In the genomic region with DNA sequence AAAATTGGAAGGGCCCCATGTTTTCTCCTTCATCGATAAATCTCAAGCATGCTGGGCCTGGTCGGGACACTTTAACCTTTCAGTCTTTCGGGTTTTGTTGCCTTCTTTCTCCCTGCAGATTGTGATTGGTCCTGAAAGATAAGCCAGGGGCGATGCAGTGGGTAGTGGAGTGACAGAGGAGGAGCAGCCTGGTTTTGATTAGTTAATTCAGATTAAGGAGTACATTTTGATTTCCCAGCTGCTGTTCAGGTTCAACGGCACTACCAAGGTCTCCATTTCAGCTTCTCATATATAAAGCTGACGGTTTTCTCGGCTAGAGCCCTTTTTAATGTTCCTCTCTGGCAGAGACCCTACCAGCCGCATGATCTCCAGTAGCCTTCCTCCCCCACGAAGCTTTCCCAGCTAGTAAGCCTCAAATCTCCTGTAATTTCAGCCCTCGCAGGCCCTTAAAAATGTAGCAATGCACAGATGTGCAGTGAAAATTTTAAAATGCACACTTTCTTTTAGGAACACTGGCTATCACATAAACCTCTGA, we compare ENCODE assay signal across 26 mouse cellular contexts.
DNase-seq lines count a peak whose midpoint lies in the region; ATAC-seq and TF ChIP-seq lines count a peak whose summit lies in the region.
"Had no signal": no experiment of that assay in that cellular context is flagged by ENCODE, and none has a peak within 500 bp of the region (broad histone marks: within the 10 kb centered on the region; RNA-seq: fewer than 3 reads in every experiment).

No protein-coding gene starts in this region.

- H3K4me1 ChIP-seq in hindbrain, embryonic 11.5 days (replicated peaks; ENCODE audit: control insufficient read depth, insufficient read depth, low read length): no peaks in the 10 kb centered on the region; the same call in 1 of the 2 replicates
- no peaks in the 10 kb centered on the region for H3K4me1 ChIP-seq in hindbrain, embryonic 10.5 days (replicated peaks)
- no peaks in the 10 kb centered on the region for H3K4me1 ChIP-seq in kidney, postnatal 0 days (replicated peaks; ENCODE audit: insufficient read depth, low read length)
- 0 out of 2 replicates have a peak, but pooled peaks cover 5% of the 10 kb centered on the region for H3K4me1 ChIP-seq in embryonic facial prominence, embryonic 12.5 days
- no peaks in the 10 kb centered on the region for H3K4me1 ChIP-seq in forebrain, embryonic 12.5 days
- H3K4me1 ChIP-seq: forebrain, embryonic 10.5 days; liver, embryonic 12.5 days had no signal

- no peak overlapping the region for H3K9ac ChIP-seq in hindbrain, embryonic 11.5 days (ENCODE audit: low read depth, low read length)
- no peak overlapping the region for H3K9ac ChIP-seq in kidney, postnatal 0 days (ENCODE audit: low read depth, low read length)
- H3K9ac ChIP-seq in embryonic facial prominence, embryonic 12.5 days: no peak overlapping the region
- H3K9ac ChIP-seq in forebrain, embryonic 12.5 days: no peak overlapping the region
- H3K9ac ChIP-seq: hindbrain, embryonic 12.5 days; liver, embryonic 12.5 days; liver, postnatal 0 days had no signal

- no peaks in the 10 kb centered on the region for H3K36me3 ChIP-seq in hindbrain, embryonic 11.5 days (ENCODE audit: control insufficient read depth, insufficient read depth, low read length)
- no peaks in the 10 kb centered on the region for H3K36me3 ChIP-seq in hindbrain, embryonic 10.5 days
- no peaks in the 10 kb centered on the region for H3K36me3 ChIP-seq in kidney, postnatal 0 days (ENCODE audit: insufficient read depth, low read length)
- no peaks in the 10 kb centered on the region for H3K36me3 ChIP-seq in embryonic facial prominence, embryonic 12.5 days
- no peaks in the 10 kb centered on the region for H3K36me3 ChIP-seq in forebrain, embryonic 12.5 days (replicated peaks)
- H3K36me3 ChIP-seq: forebrain, embryonic 10.5 days; hindbrain, embryonic 12.5 days; liver, embryonic 12.5 days had no signal

- no peak overlapping the region for H3K4me2 ChIP-seq in hindbrain, embryonic 11.5 days (replicated peaks; ENCODE audit: low read depth, low read length)
- no peak overlapping the region for H3K4me2 ChIP-seq in kidney, postnatal 0 days (ENCODE audit: low read length)
- H3K4me2 ChIP-seq in embryonic facial prominence, embryonic 12.5 days (replicated peaks): no peak overlapping the region
- no peak overlapping the region for H3K4me2 ChIP-seq in forebrain, embryonic 12.5 days
- H3K4me2 ChIP-seq: hindbrain, embryonic 12.5 days; liver, embryonic 12.5 days; midbrain, embryonic 11.5 days had no signal

- ATAC-seq in hindbrain, embryonic 11.5 days (ENCODE audit: low FRiP score): no peak
- no peak for ATAC-seq in kidney, postnatal 0 days (replicated peaks; ENCODE audit: low FRiP score, low read depth)
- ATAC-seq in embryonic facial prominence, embryonic 12.5 days (ENCODE audit: insufficient number of reproducible peaks, insufficient read depth, low FRiP score, low TSS enrichment): no peak
- ATAC-seq in forebrain, embryonic 12.5 days (ENCODE audit: low FRiP score): no peak
- ATAC-seq: forebrain, embryonic 16.5 days; intestine, postnatal 0 days; liver, embryonic 12.5 days; liver, postnatal 0 days; midbrain, embryonic 16.5 days; Patski had no signal

- no peak overlapping the region for H3K4me3 ChIP-seq in hindbrain, embryonic 11.5 days (ENCODE audit: low read depth, low read length)
- H3K4me3 ChIP-seq in hindbrain, embryonic 10.5 days: no peak overlapping the region
- no peak overlapping the region for H3K4me3 ChIP-seq in kidney, postnatal 0 days (replicated peaks; ENCODE audit: low read depth, low read length)
- H3K4me3 ChIP-seq in embryonic facial prominence, embryonic 12.5 days: no peak overlapping the region
- no peak overlapping the region for H3K4me3 ChIP-seq in forebrain, embryonic 12.5 days (replicated peaks)
- H3K4me3 ChIP-seq: forebrain, embryonic 10.5 days; hindbrain, embryonic 12.5 days; layer of hippocampus, adult 2 months; liver, embryonic 12.5 days had no signal

- H3K27ac ChIP-seq in hindbrain, embryonic 11.5 days (ENCODE audit: low read depth, low read length): no peak overlapping the region
- H3K27ac ChIP-seq in hindbrain, embryonic 10.5 days: no peak overlapping the region
- H3K27ac ChIP-seq in kidney, postnatal 0 days: no peak overlapping the region
- peak overlapping the region; percentile 61; the same call in 1 of the 2 replicates for H3K27ac ChIP-seq in embryonic facial prominence, embryonic 12.5 days
- H3K27ac ChIP-seq in forebrain, embryonic 12.5 days: no peak overlapping the region
- H3K27ac ChIP-seq: forebrain, embryonic 10.5 days; hindbrain, embryonic 12.5 days; layer of hippocampus, adult 2 months; liver, embryonic 12.5 days had no signal

- no peak for TF ChIP-seq CTCF in kidney, postnatal 0 days (IDR thresholded peaks at IDR 0.05; ENCODE audit: low read depth)

- H3K27me3 ChIP-seq in hindbrain, embryonic 11.5 days (ENCODE audit: control insufficient read depth, insufficient read depth, low read length): no peaks in the 10 kb centered on the region
- no peaks in the 10 kb centered on the region for H3K27me3 ChIP-seq in hindbrain, embryonic 10.5 days (ENCODE audit: insufficient read depth, poor library complexity, severe bottlenecking)
- no peaks in the 10 kb centered on the region for H3K27me3 ChIP-seq in kidney, postnatal 0 days (ENCODE audit: insufficient read depth, low read length)
- no peaks in the 10 kb centered on the region for H3K27me3 ChIP-seq in embryonic facial prominence, embryonic 12.5 days
- no peaks in the 10 kb centered on the region for H3K27me3 ChIP-seq in forebrain, embryonic 12.5 days
- H3K27me3 ChIP-seq: hindbrain, embryonic 12.5 days; liver, embryonic 12.5 days; Patski had no signal

- 69% methylated on average over 10 of the region's 10 CpGs for WGBS in hindbrain, embryonic 11.5 days
- 73% methylated on average over 10 of the region's 10 CpGs for WGBS in hindbrain, embryonic 10.5 days
- 29% methylated on average over 10 of the region's 10 CpGs for WGBS in kidney, postnatal 0 days
- 24% methylated on average over 10 of the region's 10 CpGs for WGBS in embryonic facial prominence, embryonic 12.5 days
- 69% methylated on average over 10 of the region's 10 CpGs for WGBS in forebrain, embryonic 12.5 days

- DNase-seq in hindbrain, embryonic 11.5 days (ENCODE audit: low spot score): peak; percentile 7
- DNase-seq in hindbrain, embryonic 10.5 days (ENCODE audit: low spot score): no peak
- peak; percentile 76 for DNase-seq in kidney, postnatal 0 days (ENCODE audit: low spot score)
- no peak for DNase-seq in kidney, adult 9 months
- DNase-seq in right cerebral cortex, adult 2 months (ENCODE audit: low spot score in 2 of 2): no peak
- DNase-seq: adrenal gland, postnatal 10 days; cerebellum, adult 9-10 months; gastrocnemius, postnatal 10 days; heart, postnatal 14 days; kidney, postnatal 10 days; left cerebral cortex, postnatal 4 days; liver, postnatal 0 days; lung, postnatal 36 days; spleen, adult 18-20 months; thymus, postnatal 25 days had no signal

- no peaks in the 10 kb centered on the region for H3K9me3 ChIP-seq in hindbrain, embryonic 11.5 days (ENCODE audit: control insufficient read depth, low read length)
- H3K9me3 ChIP-seq in hindbrain, embryonic 10.5 days: no peaks in the 10 kb centered on the region
- H3K9me3 ChIP-seq in kidney, postnatal 0 days (replicated peaks; ENCODE audit: low read length): no peaks in the 10 kb centered on the region
- no peaks in the 10 kb centered on the region for H3K9me3 ChIP-seq in embryonic facial prominence, embryonic 12.5 days
- no peaks in the 10 kb centered on the region for H3K9me3 ChIP-seq in forebrain, embryonic 12.5 days
- H3K9me3 ChIP-seq: forebrain, embryonic 10.5 days; hindbrain, embryonic 12.5 days; liver, embryonic 12.5 days had no signal

Comparison
In these comparisons a context has a peak if more than half of its experiments do, and no peak if none do; other contexts are left out.
1. DNase-seq: peak in hindbrain, embryonic 11.5 days (single experiment) and kidney, postnatal 0 days (single experiment); none in hindbrain, embryonic 10.5 days (single experiment), kidney, adult 9 months (single experiment) and right cerebral cortex, adult 2 months (0 of 2).